Mouse (Mus musculus) heart, embryonic 13.5 days (tissue): ENCODE data around the gene Ms4a18. TPM values are rescaled to one million over a fixed set of nuclear protein-coding genes. Genes with fewer than 3 reads are reported as not detected.
A peak's percentile ranks its signal among the peaks of the same experiment; 100 is the strongest.

ENCODE experiments used
- ATAC-seq: fragments of 200-750 bp; cut with Nextera tagmentation; 2 replicates; pipeline ENCODE4 v1.8.0; 2017; ENCODE audit warnings: moderate TSS enrichment; ENCODE audit not compliant: insufficient number of reproducible peaks, low FRiP score, low TSS enrichment; ENCODE audit errors: extremely low read depth
- H3K27ac ChIP-seq: fragments of 300-500 bp; sonication (generic); replicated peaks from 2 replicates; pipeline ENCODE4 v1.5.1; 2015; ENCODE audit warnings: moderate library complexity, mild to moderate bottlenecking, inconsistent platforms
- H3K27me3 ChIP-seq: fragments of 300-500 bp; sonication (generic); replicated peaks from 2 replicates; pipeline ENCODE4 v1.6.1; 2015; ENCODE audit warnings: mild to moderate bottlenecking, inconsistent platforms
- H3K36me3 ChIP-seq: fragments of 300-500 bp; sonication (generic); 2 replicates; pipeline ENCODE4 v1.6.1; 2015; ENCODE audit warnings: mild to moderate bottlenecking, inconsistent platforms
- H3K4me1 ChIP-seq: fragments of 300-500 bp; sonication (generic); 2 replicates; pipeline ENCODE4 v1.6.1; 2015; ENCODE audit warnings: inconsistent platforms
- H3K4me2 ChIP-seq: fragments of 300-500 bp; sonication (generic); 2 replicates; pipeline ENCODE4 v1.6.1; 2015; ENCODE audit warnings: inconsistent platforms, mild to moderate bottlenecking, moderate library complexity
- H3K4me3 ChIP-seq: fragments of 300-500 bp; sonication (generic); 2 replicates; pipeline ENCODE4 v1.5.1; 2015; ENCODE audit warnings: moderate library complexity, mild to moderate bottlenecking, inconsistent platforms
- H3K9ac ChIP-seq: fragments of 300-500 bp; sonication (generic); 2 replicates; pipeline ENCODE4 v1.6.1; 2015; ENCODE audit warnings: inconsistent platforms, mild to moderate bottlenecking, moderate library complexity
- H3K9me3 ChIP-seq: fragments of 300-500 bp; sonication (generic); 2 replicates; pipeline ENCODE4 v1.6.1; 2016; ENCODE audit warnings: inconsistent platforms
- WGBS: fragments of 180-500 bp; shearing (Covaris S2); methylation state at CpG from one replicate; pipeline ENCODE4 v1.1.7; 2015; ENCODE audit warnings: mixed read lengths; 5-methylcytosine and 5-hydroxymethylcytosine counted together
- polyA plus RNA-seq: library from polyadenylated mRNA; unstranded; fragments of >200 nt; fragmentation: Nextera tagmentation; extraction: Ambion mirVana; gene quantifications from 2 replicates; pipeline ENCODE4 v1.2.1, GENCODE M21; 2015

The Ms4a18 gene
- polyA plus RNA-seq, 1 experiment from 2014 or later: not detected

DNA sequence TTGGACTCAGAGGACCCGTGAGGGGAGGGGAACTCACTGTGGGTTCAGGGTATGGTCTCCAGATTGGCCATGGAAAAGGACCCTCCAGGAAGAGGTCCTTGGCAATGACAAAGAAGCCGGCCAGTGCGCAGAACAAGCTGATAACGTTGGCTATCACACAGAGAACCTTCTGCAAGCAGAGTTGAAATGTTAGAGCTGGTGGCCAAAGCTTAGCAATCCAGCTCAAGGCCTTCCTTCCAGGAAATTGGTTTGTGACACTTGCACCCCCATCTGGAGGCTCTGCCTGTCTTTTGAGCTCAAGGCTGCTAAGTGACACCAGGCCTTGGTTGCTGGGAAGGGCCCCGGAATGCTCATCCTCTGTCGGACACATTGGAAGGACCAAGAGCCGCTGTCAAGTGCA, 52.1 kb downstream of the Ms4a18 start:
- 74% methylated on average over 7 of the region's 7 CpGs for WGBS
- Histone ChIP-seq H3K36me3 (no peaks in the 10 kb centered on the region), H3K27me3 (peaks cover 39% of the 10 kb centered on the region), H3K9me3 (peaks cover 1% of the 10 kb centered on the region; the same call in 1 of the 2 replicates), H3K27ac (no peak overlapping the region), H3K4me2 (no peak overlapping the region), H3K9ac (no peak overlapping the region), H3K4me3 (no peak overlapping the region), H3K4me1 (no peaks in the 10 kb centered on the region)
- no peak for ATAC-seq

DNA sequence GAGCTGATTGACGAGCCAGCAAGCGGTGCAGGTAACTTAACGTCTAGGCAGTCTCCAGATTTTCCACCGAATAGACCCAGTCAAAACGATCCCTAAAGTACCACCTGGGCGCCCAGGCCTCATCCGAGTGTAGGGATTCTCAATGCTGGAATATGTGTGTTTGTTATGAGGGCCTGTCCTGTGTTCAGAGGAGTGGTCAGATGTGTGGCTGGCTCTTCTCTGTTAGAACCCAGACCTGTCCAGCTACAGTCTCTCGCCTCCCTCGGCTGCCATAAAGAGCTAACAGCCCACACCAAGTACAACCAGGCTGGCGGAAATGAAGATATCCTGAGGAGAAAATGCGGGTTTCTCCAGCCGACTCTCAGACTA, 57.9 kb downstream of the Ms4a18 start:
- Histone ChIP-seq H3K27ac (no peak overlapping the region), H3K4me3 (no peak overlapping the region), H3K36me3 (no peaks in the 10 kb centered on the region), H3K9ac (no peak overlapping the region), H3K9me3 (no peaks in the 10 kb centered on the region), H3K4me1 (no peaks in the 10 kb centered on the region), H3K4me2 (no peak overlapping the region), H3K27me3 (peaks cover 40% of the 10 kb centered on the region)
- 42% methylated on average over 12 of the region's 12 CpGs for whole genome bisulfite sequencing
- no peak for ATAC-seq

DNA sequence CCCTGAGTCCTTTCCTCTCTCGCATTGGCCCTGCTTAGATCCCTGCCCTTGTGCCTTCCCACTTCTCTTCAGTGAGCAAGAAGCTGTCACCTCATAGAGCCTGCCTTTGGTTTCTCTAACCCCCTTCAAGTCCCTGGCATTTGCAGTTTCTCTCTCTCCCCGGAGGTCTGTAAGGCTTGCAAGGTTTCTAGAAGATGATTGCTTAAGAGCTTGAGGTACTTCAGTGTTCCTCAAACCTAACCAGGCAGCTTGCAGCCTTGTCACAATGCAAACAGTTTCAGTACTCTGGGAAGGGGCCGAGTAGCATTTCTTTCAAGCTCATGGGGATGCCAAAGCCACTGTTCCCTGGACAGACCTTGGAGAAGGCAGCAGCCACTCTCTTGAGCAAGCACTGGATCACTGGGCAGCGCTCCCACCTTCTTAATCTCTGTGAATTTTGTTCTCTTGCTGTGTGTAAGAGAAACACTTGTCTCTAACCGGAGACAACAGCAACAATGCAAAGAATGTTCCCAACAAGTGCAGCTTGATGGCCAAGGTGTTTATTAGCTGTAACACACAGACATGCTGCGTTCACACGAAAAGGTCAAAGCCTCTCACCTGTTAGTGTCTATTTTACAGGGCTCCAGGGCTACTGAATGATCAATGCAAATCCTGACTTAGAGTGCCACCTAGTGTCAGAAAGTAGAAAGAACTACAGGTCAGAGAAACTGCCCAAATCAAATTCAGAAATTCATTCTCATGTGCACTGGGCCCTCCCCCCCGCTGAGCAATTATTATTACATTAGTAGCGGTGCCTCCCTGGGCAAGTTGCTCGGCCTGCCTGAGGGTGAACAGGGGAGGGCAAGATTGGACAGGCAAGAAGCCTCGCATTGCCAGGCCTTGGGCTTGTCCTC, 58.5 kb downstream of the Ms4a18 start:
- no peak overlapping the region for H3K9ac ChIP-seq
- 28% methylated on average over 11 of the region's 11 CpGs for WGBS
- no peak overlapping the region for H3K4me3 ChIP-seq
- H3K9me3 ChIP-seq: no peaks in the 10 kb centered on the region
- no peak overlapping the region for H3K4me2 ChIP-seq
- H3K4me1 ChIP-seq: no peaks in the 10 kb centered on the region
- peaks cover 35% of the 10 kb centered on the region for H3K27me3 ChIP-seq
- no peak; the same call in 1 of the 2 replicates for ATAC-seq
- H3K36me3 ChIP-seq: no peaks in the 10 kb centered on the region
- H3K27ac ChIP-seq: no peak overlapping the region

DNA sequence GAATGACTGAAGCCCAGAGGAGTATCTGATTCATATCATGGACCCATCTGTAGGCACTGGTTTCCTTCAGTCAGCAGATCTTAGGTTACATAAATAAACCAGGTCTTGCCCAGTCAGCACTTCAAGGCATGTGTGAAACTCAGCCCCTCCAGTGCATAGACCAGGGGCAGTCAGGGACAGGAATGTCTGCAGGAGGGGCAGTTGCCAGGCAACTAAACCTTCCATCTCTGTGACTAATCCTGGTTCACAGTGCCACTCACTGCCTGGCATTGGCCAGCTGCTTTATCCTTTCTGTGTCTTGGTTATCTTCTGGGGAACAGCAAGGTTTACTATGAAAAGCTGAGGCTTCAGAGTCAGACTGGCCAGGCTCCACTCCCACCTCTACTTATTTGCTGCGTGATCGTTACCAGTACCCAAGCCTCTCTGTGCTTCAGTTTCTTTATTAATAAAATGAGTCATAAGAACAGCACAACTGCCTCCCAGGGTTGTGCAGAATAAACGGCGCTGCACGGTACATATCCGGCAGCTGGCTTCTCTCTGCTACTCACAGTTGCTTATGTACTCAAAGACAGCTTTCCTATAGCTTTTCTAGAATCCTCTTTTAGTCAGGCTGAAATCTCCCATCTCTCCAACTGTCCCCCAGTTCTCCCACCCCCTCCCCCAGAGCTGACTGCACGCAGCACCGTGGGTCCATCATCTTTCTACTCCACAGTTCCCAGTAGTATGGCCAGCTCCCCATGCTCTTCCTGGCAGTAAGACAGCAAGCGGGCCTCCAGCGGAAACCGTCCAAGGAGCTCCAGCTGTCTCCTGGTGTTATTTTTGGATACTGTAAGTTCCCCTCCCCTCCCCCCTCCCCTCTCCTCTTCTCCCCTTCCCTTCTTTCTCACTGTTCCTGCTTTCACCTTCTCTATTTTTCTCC, 65.6 kb downstream of the Ms4a18 start:
- Histone ChIP-seq H3K4me1 (peaks cover 41% of the 10 kb centered on the region), H3K27ac (peak overlapping the region; percentile 75), H3K4me2 (peak overlapping the region; percentile 50), H3K4me3 (no peak overlapping the region; the same call in 1 of the 2 replicates), H3K27me3 (peaks cover 8% of the 10 kb centered on the region; the same call in 1 of the 2 replicates), H3K9me3 (no peaks in the 10 kb centered on the region), H3K36me3 (no peaks in the 10 kb centered on the region), H3K9ac (peak overlapping the region; percentile 63)
- ATAC-seq: peak; percentile 42; the same call in 1 of the 2 replicates
- WGBS: 32% methylated on average over 11 of the region's 11 CpGs

DNA sequence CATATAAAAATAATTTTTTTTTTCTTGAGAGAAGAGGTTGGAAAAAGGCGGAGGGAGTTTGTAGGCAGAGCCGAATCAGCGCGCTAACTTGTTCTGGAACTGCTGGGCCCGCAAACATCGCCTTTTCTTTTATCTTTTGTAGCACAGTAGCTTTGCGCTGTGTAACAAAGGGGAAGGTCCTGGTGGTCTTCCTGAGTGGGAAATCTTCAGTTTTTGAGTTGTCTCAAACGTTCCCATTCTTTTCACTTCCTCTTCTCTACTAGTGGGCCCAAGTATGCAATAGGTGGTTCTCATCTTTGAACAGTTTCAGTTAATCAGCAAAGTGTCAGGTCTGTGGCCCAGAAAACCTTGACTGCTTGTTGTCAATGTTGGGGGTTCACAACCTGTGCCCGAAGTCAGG, 68.3 kb downstream of the Ms4a18 start:
- Histone ChIP-seq H3K4me2 (peak overlapping the region; percentile 96), H3K9ac (peak overlapping the region; percentile 76), H3K27ac (peak overlapping the region; percentile 51), H3K4me3 (peak overlapping the region; percentile 69), H3K36me3 (peaks cover 20% of the 10 kb centered on the region), H3K9me3 (no peaks in the 10 kb centered on the region), H3K27me3 (no peaks in the 10 kb centered on the region), H3K4me1 (peaks cover 52% of the 10 kb centered on the region)
- ATAC-seq: no peak
- 36% methylated on average over 9 of the region's 9 CpGs for WGBS

DNA sequence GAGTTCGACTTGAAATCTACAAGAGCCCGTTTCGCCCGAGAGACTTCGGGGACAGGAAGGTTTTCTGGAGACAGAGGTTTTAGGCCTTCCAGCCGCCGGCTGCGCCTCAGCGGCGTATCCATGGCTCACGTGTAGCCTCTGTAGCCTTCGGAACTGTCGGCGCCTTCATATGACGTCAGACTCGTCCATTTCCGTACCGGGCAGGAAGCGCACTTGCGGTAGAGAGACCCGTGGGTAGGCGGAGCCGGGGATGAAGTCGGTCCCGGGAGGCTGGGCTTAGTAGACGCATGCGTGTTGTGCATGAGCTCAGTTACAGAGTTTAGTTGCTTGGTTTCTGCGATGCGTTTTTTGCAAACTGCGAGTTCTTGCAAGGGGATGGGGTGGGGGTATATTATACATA, 68.7 kb downstream of the Ms4a18 start, which contains the start of gene Ccdc86:
Gene Ccdc86 (minus strand): TSS at position 155 of the 400 bp plus-strand sequence.
- Histone ChIP-seq H3K4me1 (peaks cover 52% of the 10 kb centered on the region), H3K4me2 (peak within 1 kb of the TSS; percentile 96), H3K9ac (peak within 1 kb of the TSS; percentile 91), H3K27me3 (no peaks in the 10 kb centered on the region), H3K9me3 (no peaks in the 10 kb centered on the region), H3K4me3 (peak within 1 kb of the TSS; percentile 69), H3K36me3 (peaks cover 24% of the 10 kb centered on the region), H3K27ac (peak within 1 kb of the TSS; percentile 51)
- under 1% methylated on average over 30 of the region's 30 CpGs for WGBS
- peak; percentile 90 for ATAC-seq

DNA sequence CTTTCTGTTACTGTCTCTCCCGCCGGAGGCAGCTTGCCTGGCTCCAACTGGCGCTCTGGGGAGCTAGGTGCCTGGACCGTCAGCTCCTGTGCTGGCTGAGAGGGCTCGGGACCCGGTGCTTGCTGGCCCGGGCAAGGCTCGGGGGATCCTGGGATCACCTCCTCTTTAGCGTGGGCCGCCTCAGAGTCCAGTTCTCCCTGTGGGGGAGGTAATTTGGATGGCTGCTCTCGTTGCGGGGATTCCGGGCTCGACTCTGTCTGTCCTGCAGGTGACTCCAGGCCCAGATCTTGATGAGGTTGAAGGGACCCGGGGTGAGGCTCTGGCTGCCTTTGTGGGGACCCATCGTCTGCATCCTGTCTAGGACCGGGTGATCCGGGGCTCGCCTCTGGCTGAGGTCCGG, 69.4 kb downstream of the Ms4a18 start:
- Histone ChIP-seq H3K36me3 (peaks cover 31% of the 10 kb centered on the region), H3K4me2 (peak overlapping the region; percentile 96), H3K4me1 (peaks cover 52% of the 10 kb centered on the region), H3K27me3 (no peaks in the 10 kb centered on the region), H3K27ac (no peak overlapping the region), H3K9me3 (no peaks in the 10 kb centered on the region), H3K4me3 (peak overlapping the region; percentile 69), H3K9ac (peak overlapping the region; percentile 91)
- 0% methylated on average over 20 of the region's 20 CpGs for WGBS
- no peak for ATAC-seq

DNA sequence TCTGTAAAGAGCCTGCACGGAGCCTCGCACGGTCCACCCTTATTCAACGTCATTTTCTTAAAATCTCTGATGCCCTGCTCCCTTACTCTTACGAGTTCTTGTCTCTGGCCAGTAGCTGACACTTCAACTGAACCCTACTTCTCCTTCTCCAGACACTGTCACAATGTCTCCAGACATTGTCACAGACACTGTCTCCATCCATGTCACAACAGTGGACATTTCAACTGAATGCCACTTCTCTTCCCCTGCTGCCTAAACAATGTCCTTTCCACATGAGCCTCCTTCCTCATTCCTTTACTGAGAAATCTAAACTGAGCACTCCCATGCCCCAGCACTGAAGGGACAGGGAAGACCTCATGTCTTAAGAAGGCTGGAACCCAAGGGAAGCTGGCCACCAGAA, 70.6 kb downstream of the Ms4a18 start:
- peaks cover 43% of the 10 kb centered on the region for H3K36me3 ChIP-seq
- H3K4me1 ChIP-seq: peaks cover 42% of the 10 kb centered on the region
- 81% methylated on average over 5 of the region's 5 CpGs for WGBS
- H3K9ac ChIP-seq: peak overlapping the region; percentile 91
- H3K9me3 ChIP-seq: no peaks in the 10 kb centered on the region
- ATAC-seq: no peak
- H3K27ac ChIP-seq: no peak overlapping the region
- no peaks in the 10 kb centered on the region for H3K27me3 ChIP-seq
- H3K4me3 ChIP-seq: peak overlapping the region; percentile 69
- peak overlapping the region; percentile 96 for H3K4me2 ChIP-seq

Other genes with a start within 250 kb of the Ms4a18 start
- 0.09 and 0.14 TPM in 2 replicates for gene Cd6, start 188.0 kb downstream of the Ms4a18 start, polyA plus RNA-seq
- gene Slc15a3, start 178.3 kb downstream of the Ms4a18 start, polyA plus RNA-seq: 0.29 and 0.39 TPM in 2 replicates
- 51.4 and 52.4 TPM in 2 replicates for gene Tmem132a, start 148.1 kb downstream of the Ms4a18 start, polyA plus RNA-seq
- 84.7 and 87.1 TPM in 2 replicates for gene Tmem109, start 136.0 kb downstream of the Ms4a18 start, polyA plus RNA-seq
- 30.3 TPM in 2 replicates for gene Prpf19, start 122.8 kb downstream of the Ms4a18 start, polyA plus RNA-seq
- 0.08 TPM in 1 of 2 replicates, not detected in the other for gene Zp1, start 97.4 kb downstream of the Ms4a18 start, polyA plus RNA-seq
- 0.11 TPM in 1 of 2 replicates, not detected in the other for gene Ptgdr2, start 80.9 kb downstream of the Ms4a18 start, polyA plus RNA-seq
- 18.8 and 19.9 TPM in 2 replicates for gene Ccdc86, start 68.8 kb downstream of the Ms4a18 start, polyA plus RNA-seq
- 0.15 TPM in 1 of 2 replicates, not detected in the other for gene Ms4a10, start 43.4 kb downstream of the Ms4a18 start, polyA plus RNA-seq
- not detected in 2 replicates for gene Ms4a15, start 24.8 kb downstream of the Ms4a18 start, polyA plus RNA-seq
- gene Ms4a8a, start 63.1 kb upstream of the Ms4a18 start, polyA plus RNA-seq: 0.21 TPM in 1 of 2 replicates, not detected in the other
- gene 1700017D01Rik, start 112.8 kb upstream of the Ms4a18 start, polyA plus RNA-seq: not detected in 2 replicates
- not detected in 2 replicates for gene 1700025F22Rik, start 147.3 kb upstream of the Ms4a18 start, polyA plus RNA-seq
- not detected in 2 replicates for gene Ms4a13, start 178.7 kb upstream of the Ms4a18 start, polyA plus RNA-seq
- gene Ms4a12, start 214.4 kb upstream of the Ms4a18 start, polyA plus RNA-seq: not detected in 2 replicates
- gene Ms4a1, start 248.2 kb upstream of the Ms4a18 start, polyA plus RNA-seq: not detected in 2 replicates